Mouse (Mus musculus) embryonic stem cell, embryonic (primary cell): ENCODE results near the gene Adcy2.

Experiments used
- CTCF ChIA-PET, 4 experiments: fragments of 300-600 bp in 2 of 4; fragments of 350-600 bp in 2 of 4; sonication (Branson Sonifier 250); formaldehyde crosslinking; loops; one replicate each; lab custom pipeline; 2022; ENCODE audit warnings: inconsistent platforms in 2 of 4; lab: Charles Lee
- POLR2A ChIA-PET, 4 experiments: fragments of 300-600 bp in 2 of 4; fragments of 350-600 bp in 2 of 4; sonication (Branson Sonifier 250); formaldehyde crosslinking; loops; one replicate each; lab custom pipeline; 2022; ENCODE audit warnings: antibody characterized with exemption in 4 of 4, inconsistent platforms in 1 of 4; lab: Charles Lee

The Adcy2 gene

GRCm38 (mm10) chr13:68985789-68986188 is 13.6 kb downstream of the Adcy2 start:
- ChIA-PET POLR2A (no interaction called here), CTCF (no interaction called here)

GRCm38 (mm10) chr13:68984000-68984399 is 15.3 kb downstream of the Adcy2 start:
- ChIA-PET POLR2A (interaction anchor here in 1 of 4 experiments (1.3 kb wide), 1 partner anchor 15 kb away, joined by 3 read pairs; no protein-coding TSS in a partner anchor), CTCF (interaction anchor here in 1 of 4 experiments (0.6 kb wide), 1 partner anchor 11 kb away, joined by 5 read pairs; no protein-coding TSS in a partner anchor)

- ChIA-PET POLR2A (interaction anchor here in 1 of 4 experiments (0.9 kb wide), 1 partner anchor 8 kb away, joined by 3 read pairs; no protein-coding TSS in a partner anchor), CTCF (interaction anchor here in 1 of 4 experiments (0.7 kb wide), 1 partner anchor 513 kb away, joined by 12 read pairs; no protein-coding TSS in a partner anchor)
Observed at GRCm38 (mm10) chr13:68981048-68981447, 18.3 kb downstream of the Adcy2 start.

- CTCF ChIA-PET: interaction anchor here in 1 of 4 experiments (0.5 kb wide), 1 partner anchor 11 kb away, joined by 5 read pairs; no protein-coding TSS in a partner anchor
- POLR2A ChIA-PET: interaction anchor here in 1 of 4 experiments (0.8 kb wide), 1 partner anchor 8 kb away, joined by 3 read pairs; no protein-coding TSS in a partner anchor
Observed at GRCm38 (mm10) chr13:68973143-68973542, 26.2 kb downstream of the Adcy2 start.

GRCm38 (mm10) chr13:68961580-68961979 is 37.8 kb downstream of the Adcy2 start:
- POLR2A ChIA-PET: interaction anchor here in 1 of 4 experiments (0.6 kb wide), 1 partner anchor 93 kb away, joined by 3 read pairs; no protein-coding TSS in a partner anchor
- CTCF ChIA-PET: interaction anchor here in 1 of 4 experiments (0.6 to 0.7 kb wide), 3 partner anchors 102 to 397 kb away, joined by 4 to 11 read pairs (median 7); partner anchors contain the start of gene 1700001L19Rik

GRCm38 (mm10) chr13:68960513-68960912 is 38.8 kb downstream of the Adcy2 start:
- POLR2A ChIA-PET: no interaction called here
- CTCF ChIA-PET: no interaction called here

- POLR2A ChIA-PET: interaction anchor here in 1 of 4 experiments (0.6 kb wide), 1 partner anchor 275 kb away, joined by 4 read pairs; no protein-coding TSS in a partner anchor
- CTCF ChIA-PET: no interaction called here
Observed at GRCm38 (mm10) chr13:68959406-68959805, 39.9 kb downstream of the Adcy2 start.

GRCm38 (mm10) chr13:68942735-68943134 is 56.6 kb downstream of the Adcy2 start:
- ChIA-PET CTCF (no interaction called here), POLR2A (no interaction called here)

- POLR2A ChIA-PET: no interaction called here
- CTCF ChIA-PET: no interaction called here
Observed at GRCm38 (mm10) chr13:68941429-68941828, 57.9 kb downstream of the Adcy2 start.

- POLR2A ChIA-PET: no interaction called here
- CTCF ChIA-PET: no interaction called here
Observed at GRCm38 (mm10) chr13:68932283-68932647, 67.1 kb downstream of the Adcy2 start.

GRCm38 (mm10) chr13:68931602-68932282 is 67.6 kb downstream of the Adcy2 start:
- ChIA-PET CTCF (no interaction called here), POLR2A (no interaction called here)

- ChIA-PET CTCF (no interaction called here), POLR2A (no interaction called here)
Observed at GRCm38 (mm10) chr13:68928469-68928868, 70.9 kb downstream of the Adcy2 start.

- CTCF ChIA-PET: no interaction called here
- POLR2A ChIA-PET: no interaction called here
Observed at GRCm38 (mm10) chr13:68913666-68914288, 85.6 kb downstream of the Adcy2 start.

GRCm38 (mm10) chr13:68906667-68907066 is 92.7 kb downstream of the Adcy2 start:
- ChIA-PET POLR2A (no interaction called here), CTCF (no interaction called here)

- POLR2A ChIA-PET: no interaction called here
- CTCF ChIA-PET: no interaction called here
Observed at GRCm38 (mm10) chr13:68902708-68903107, 96.6 kb downstream of the Adcy2 start.

GRCm38 (mm10) chr13:68889929-68890593 is 109.3 kb downstream of the Adcy2 start:
- ChIA-PET CTCF (no interaction called here), POLR2A (no interaction called here)

- CTCF ChIA-PET: no interaction called here
- POLR2A ChIA-PET: interaction anchor here in 1 of 4 experiments (0.6 kb wide), 1 partner anchor 93 kb away, joined by 3 read pairs; no protein-coding TSS in a partner anchor
Observed at GRCm38 (mm10) chr13:68868776-68869175, 130.6 kb downstream of the Adcy2 start.

GRCm38 (mm10) chr13:68867940-68868655 is 131.2 kb downstream of the Adcy2 start:
- ChIA-PET POLR2A (no interaction called here), CTCF (no interaction called here)

- ChIA-PET CTCF (no interaction called here), POLR2A (no interaction called here)
Observed at GRCm38 (mm10) chr13:68860036-68860435, 139.3 kb downstream of the Adcy2 start.
